Mouse (Mus musculus) urinary bladder, postnatal 0 days (tissue): ENCODE measurements around the gene Rnf141. TPM values are rescaled to one million over a fixed set of nuclear protein-coding genes. Genes with fewer than 3 reads are reported as not detected.

Experiments
- microRNA-seq: library from miRNA; unstranded; fragments of <30 nt; microRNA quantifications from one replicate; pipeline ENCODE4, GENCODE M21; 2016
- polyA plus RNA-seq: library from polyadenylated mRNA; unstranded; fragments of >200 nt; fragmentation: Nextera tagmentation; extraction: Ambion mirVana; gene quantifications from 2 replicates; pipeline ENCODE4 v1.2.1, GENCODE M21; 2015

The Rnf141 gene
- 20.5 and 21.1 TPM in 2 replicates for polyA plus RNA-seq

GRCm38 (mm10) chr7:110843916-110844874 lies at the start of gene Rnf141:
TSS of gene Rnf141 (minus strand) at chr7:110844457.

DNA sequence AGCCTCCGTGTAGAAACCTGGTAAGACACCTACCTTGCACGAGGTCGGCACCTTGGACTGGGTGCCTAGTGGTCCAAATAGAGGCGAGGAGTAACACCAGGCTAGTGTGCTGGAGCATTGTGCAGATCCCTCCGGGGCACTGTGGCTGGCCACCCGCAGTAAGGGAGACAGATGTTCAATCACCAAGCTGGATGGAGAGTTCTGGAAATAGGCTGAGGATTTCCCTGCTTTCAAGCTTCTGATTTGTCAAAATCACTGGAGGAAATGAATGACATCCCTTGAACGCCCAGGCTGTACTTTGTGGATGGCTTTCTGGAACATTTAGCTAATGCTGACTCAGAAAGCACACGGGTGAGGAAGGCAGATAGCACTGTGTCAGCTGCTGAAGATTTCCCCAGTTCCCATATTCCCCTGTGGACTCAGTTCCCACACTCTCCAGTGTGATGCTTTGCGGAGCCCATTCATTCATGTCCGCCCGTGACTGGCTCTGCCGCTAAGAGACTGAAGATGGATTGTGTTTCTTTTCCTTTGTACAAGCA lies 18.6 kb upstream of the Rnf141 start, which contains the start of gene Lyve1:
TSS of gene Lyve1 (minus strand) at position 489 of the 539 bp plus-strand sequence.

DNA sequence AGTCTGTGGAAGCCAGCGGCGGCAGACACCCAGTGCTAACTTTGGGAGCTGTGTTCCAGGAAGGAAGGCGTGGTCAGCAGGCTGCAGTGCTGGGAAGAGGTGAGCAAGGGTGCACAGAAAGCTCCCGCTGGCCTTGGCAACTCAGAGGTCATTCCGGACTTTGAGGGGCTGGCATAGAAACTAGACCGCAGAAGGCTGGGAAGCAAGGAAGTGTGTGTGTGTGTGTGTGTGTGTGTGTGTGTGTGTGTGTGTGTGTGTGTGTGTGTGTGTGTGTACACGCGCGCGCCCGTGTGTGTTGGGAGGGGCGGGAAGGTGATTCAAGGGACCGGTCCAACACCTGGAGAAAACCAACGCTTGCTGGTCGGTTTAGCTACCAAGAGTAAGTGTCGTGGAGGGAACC lies 76.3 kb downstream of the Rnf141 start, which contains the start of gene Ampd3:
TSS of gene Ampd3 (plus strand) at position 206 of the 400 bp plus-strand sequence.

Small RNAs within 50 kb of the gene (microRNA-seq; reads per million reads assigned to microRNA genes)
- not detected for gene Gm47282

Other genes with a start within 250 kb of the Rnf141 start
- 22.6 and 23.5 TPM in 2 replicates for gene Sbf2, start 229.5 kb downstream of the Rnf141 start, polyA plus RNA-seq
- gene Adm, start 216.8 kb downstream of the Rnf141 start, polyA plus RNA-seq = 29.4 and 34.8 TPM in 2 replicates
- 9.4 and 11.2 TPM in 2 replicates for gene Ampd3, start 76.3 kb downstream of the Rnf141 start, polyA plus RNA-seq
- gene Lyve1, start 18.8 kb upstream of the Rnf141 start, polyA plus RNA-seq = 18.8 and 24.8 TPM in 2 replicates
- 34.9 and 44.8 TPM in 2 replicates for gene Mrvi1, start 138.0 kb upstream of the Rnf141 start, polyA plus RNA-seq
- gene Ctr9, start 184.5 kb upstream of the Rnf141 start, polyA plus RNA-seq = 47.8 and 56.9 TPM in 2 replicates
- 425 and 514 TPM in 2 replicates for gene Eif4g2, start 238.6 kb upstream of the Rnf141 start, polyA plus RNA-seq